In genomic region chr10:18889255-18889654, GRCm38 (mm10) we compare ENCODE assay signal across 16 mouse cellular contexts.
"Had no signal": no experiment of that assay in that cellular context is flagged by ENCODE, and none has a peak within 500 bp of the region (broad histone marks: within the 10 kb centered on the region; RNA-seq: fewer than 3 reads in every experiment).

No protein-coding gene starts in this region.

- H3K9ac ChIP-seq: neural tube, embryonic 12.5 days; neural tube, embryonic 13.5 days; neural tube, embryonic 15.5 days; stomach, embryonic 15.5 days had no signal

- H3K36me3 ChIP-seq: neural tube, embryonic 12.5 days; neural tube, embryonic 13.5 days; neural tube, embryonic 15.5 days; stomach, embryonic 15.5 days had no signal

- H3K9me3 ChIP-seq: neural tube, embryonic 12.5 days; neural tube, embryonic 13.5 days; neural tube, embryonic 15.5 days; stomach, embryonic 15.5 days had no signal

- H3K4me1 ChIP-seq: neural tube, embryonic 12.5 days; neural tube, embryonic 13.5 days; neural tube, embryonic 15.5 days; stomach, embryonic 15.5 days had no signal

- H3K4me3 ChIP-seq: neural tube, embryonic 12.5 days; neural tube, embryonic 13.5 days; neural tube, embryonic 15.5 days; stomach, embryonic 15.5 days had no signal

- H3K27me3 ChIP-seq: neural tube, embryonic 12.5 days; neural tube, embryonic 13.5 days; neural tube, embryonic 15.5 days; stomach, embryonic 15.5 days had no signal

- DNase-seq: retina, postnatal 1 day; right cerebral cortex, adult 18-20 months; right cerebral cortex, postnatal 14 days; right cerebral cortex, postnatal 25 days; right cerebral cortex, postnatal 4 days; spleen, adult 18-20 months; thymus, adult 2 months; thymus, postnatal 14 days; thymus, postnatal 25 days; thymus, postnatal 36 days; thymus, postnatal 4 days had no signal

- H3K4me2 ChIP-seq: neural tube, embryonic 12.5 days; neural tube, embryonic 13.5 days; neural tube, embryonic 15.5 days; stomach, embryonic 15.5 days had no signal

- H3K27ac ChIP-seq: neural tube, embryonic 12.5 days; neural tube, embryonic 13.5 days; neural tube, embryonic 15.5 days; stomach, embryonic 15.5 days; stomach, postnatal 0 days had no signal
